Mouse (Mus musculus): Measurements from ENCODE around the gene Dusp28.

Gene Dusp28

GRCm38 (mm10) chr1:92906779-92907631 lies at the start of gene Dusp28:
TSS of gene Dusp28 (plus strand) at chr1:92906981.
- DNase-seq (ENCODE audit: low spot score), result peak; percentile 89

- DNase-seq (ENCODE audit: low spot score), result no peak
Observed at GRCm38 (mm10) chr1:92861503-92861902, 45.3 kb upstream of the Dusp28 start.

GRCm38 (mm10) chr1:92863268-92863667 lies 43.5 kb upstream of the Dusp28 start:
- DNase-seq (ENCODE audit: low spot score), result no peak

- DNase-seq (ENCODE audit: low spot score), result no peak
Observed at GRCm38 (mm10) chr1:92866170-92866569, 40.6 kb upstream of the Dusp28 start.

GRCm38 (mm10) chr1:92869985-92870384 lies 36.8 kb upstream of the Dusp28 start:
- DNase-seq (ENCODE audit: low spot score), result no peak

- no peak for DNase-seq (ENCODE audit: low spot score)
Observed at GRCm38 (mm10) chr1:92872666-92873065, 34.1 kb upstream of the Dusp28 start.

GRCm38 (mm10) chr1:92874011-92874410 lies 32.8 kb upstream of the Dusp28 start:
- no peak for DNase-seq (ENCODE audit: low spot score)

GRCm38 (mm10) chr1:92875360-92876111 lies 31.2 kb upstream of the Dusp28 start:
- DNase-seq (ENCODE audit: low spot score), result no peak

- DNase-seq (ENCODE audit: low spot score), result no peak
Observed at GRCm38 (mm10) chr1:92877431-92877978, 29.3 kb upstream of the Dusp28 start.

GRCm38 (mm10) chr1:92878066-92878741 lies 28.6 kb upstream of the Dusp28 start:
- DNase-seq (ENCODE audit: low spot score), result no peak

- DNase-seq (ENCODE audit: low spot score), result no peak
Observed at GRCm38 (mm10) chr1:92879266-92879665, 27.5 kb upstream of the Dusp28 start.

GRCm38 (mm10) chr1:92880101-92880500 lies 26.7 kb upstream of the Dusp28 start:
- DNase-seq (ENCODE audit: low spot score), result no peak

- DNase-seq (ENCODE audit: low spot score), result no peak
Observed at GRCm38 (mm10) chr1:92881982-92882381, 24.8 kb upstream of the Dusp28 start.

- no peak for DNase-seq (ENCODE audit: low spot score)
Observed at GRCm38 (mm10) chr1:92888901-92889655, 17.7 kb upstream of the Dusp28 start.

GRCm38 (mm10) chr1:92892791-92893190 lies 14.0 kb upstream of the Dusp28 start:
- no peak for DNase-seq (ENCODE audit: low spot score)

- DNase-seq (ENCODE audit: low spot score), result no peak
Observed at GRCm38 (mm10) chr1:92893896-92894295, 12.9 kb upstream of the Dusp28 start.

GRCm38 (mm10) chr1:92895089-92895488 lies 11.7 kb upstream of the Dusp28 start:
- peak; percentile 71 for DNase-seq (ENCODE audit: low spot score)

GRCm38 (mm10) chr1:92902786-92903185 lies 4.0 kb upstream of the Dusp28 start, which contains the start of gene Ankmy1:
TSS of gene Ankmy1 (minus strand) at chr1:92902906.
- DNase-seq (ENCODE audit: low spot score), result no peak

- DNase-seq (ENCODE audit: low spot score), result no peak
Observed at GRCm38 (mm10) chr1:92903627-92904026, 3.2 kb upstream of the Dusp28 start.

GRCm38 (mm10) chr1:92905703-92906310 lies 974 bp upstream of the Dusp28 start:
- no peak for DNase-seq (ENCODE audit: low spot score)

Measured in testis, postnatal 14 days (tissue).